Comparison of ENCODE assay signal across 13 mouse cellular contexts in the genomic region with DNA sequence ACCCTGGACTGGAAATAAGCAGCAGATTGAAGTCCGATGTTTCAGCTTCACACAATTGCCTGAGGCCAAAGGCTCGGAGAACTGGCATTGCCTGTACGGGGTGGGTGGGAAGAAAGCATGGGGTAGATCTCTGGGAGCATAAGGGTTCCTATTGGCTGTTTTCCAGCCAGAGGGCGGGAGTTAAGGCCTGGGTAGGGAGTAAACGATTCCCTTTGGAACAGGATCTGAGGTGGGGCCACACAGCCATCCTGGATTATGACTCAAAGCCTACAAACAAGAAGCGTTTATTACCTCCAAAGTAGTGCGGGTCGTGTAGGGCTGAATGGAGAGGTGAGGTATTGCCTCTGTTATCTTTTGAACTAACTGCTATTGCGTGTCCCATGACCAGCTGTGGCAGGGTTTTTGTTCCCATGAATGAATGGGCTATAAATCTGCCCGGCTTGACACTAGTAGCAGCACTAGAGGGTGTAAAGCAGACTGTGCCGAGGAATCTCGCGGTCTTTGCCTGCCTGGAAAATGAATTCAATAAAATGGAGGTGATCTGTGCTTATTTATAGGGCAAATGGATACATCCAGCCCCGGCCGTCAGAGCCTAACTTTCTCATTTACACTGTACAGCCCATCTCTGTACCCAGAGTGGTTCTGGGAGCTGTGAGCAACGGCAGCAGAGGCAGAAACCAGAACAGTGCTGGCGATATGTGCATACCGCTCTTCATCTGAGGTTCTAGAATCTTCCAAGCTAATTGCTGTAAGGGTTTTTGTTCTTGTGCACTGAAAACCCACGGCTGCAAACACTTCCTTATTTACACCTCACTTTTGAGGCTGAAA.
DNase-seq lines count a peak whose midpoint lies in the region; ATAC-seq and TF ChIP-seq lines count a peak whose summit lies in the region.
"Had no signal": no experiment of that assay in that cellular context is flagged by ENCODE, and none has a peak within 500 bp of the region (broad histone marks: within the 10 kb centered on the region; RNA-seq: fewer than 3 reads in every experiment).

No protein-coding gene starts in this region.

- peak; percentile 52 for DNase-seq in heart, embryonic 10.5 days (ENCODE audit: low spot score)
- no peak for DNase-seq in heart, adult 18-20 months
- no peak for DNase-seq in stomach, postnatal 0 days (ENCODE audit: low spot score)
- peak; percentile 52 for DNase-seq in limb, embryonic 10.5 days (ENCODE audit: low spot score)
- no peak for DNase-seq in layer of hippocampus, postnatal 14 days (ENCODE audit: low spot score in 2 of 2)
- DNase-seq in heart, postnatal 14 days, result no peak
- DNase-seq: gastrocnemius, postnatal 10 days; liver, postnatal 0 days had no signal

- no peaks in the 10 kb centered on the region for H3K36me3 ChIP-seq in heart, embryonic 10.5 days
- no peaks in the 10 kb centered on the region for H3K36me3 ChIP-seq in stomach, embryonic 14.5 days (ENCODE audit: control insufficient read depth, insufficient read depth, low read length)
- no peaks in the 10 kb centered on the region for H3K36me3 ChIP-seq in stomach, postnatal 0 days (ENCODE audit: control insufficient read depth, insufficient read depth, low read length)
- no peaks in the 10 kb centered on the region for H3K36me3 ChIP-seq in limb, embryonic 10.5 days
- no peaks in the 10 kb centered on the region for H3K36me3 ChIP-seq in stomach, embryonic 16.5 days (ENCODE audit: control insufficient read depth, insufficient read depth, low read length)
- H3K36me3 ChIP-seq: forebrain, embryonic 10.5 days; midbrain, embryonic 10.5 days had no signal

- H3K9ac ChIP-seq in stomach, embryonic 14.5 days (replicated peaks; ENCODE audit: low read depth, low read length), result no peak overlapping the region
- no peak overlapping the region for H3K9ac ChIP-seq in stomach, postnatal 0 days (ENCODE audit: low read length)
- no peak overlapping the region for H3K9ac ChIP-seq in stomach, embryonic 16.5 days (ENCODE audit: low read length)
- H3K9ac ChIP-seq: liver, postnatal 0 days had no signal

- ATAC-seq in stomach, embryonic 14.5 days (ENCODE audit: insufficient number of reproducible peaks, insufficient read depth, low FRiP score, low read depth), result 0 out of 2 replicates have a peak, but pooled peaks have one; percentile 49
- no peak for ATAC-seq in stomach, postnatal 0 days (ENCODE audit: low FRiP score, low TSS enrichment)
- ATAC-seq in stomach, embryonic 16.5 days (ENCODE audit: insufficient read depth, low FRiP score), result peak; percentile 66
- ATAC-seq: liver, postnatal 0 days had no signal

- TF ChIP-seq CTCF in stomach, postnatal 0 days (IDR thresholded peaks at IDR 0.05; ENCODE audit: low read depth), result no peak

- no peak overlapping the region for H3K4me3 ChIP-seq in heart, embryonic 10.5 days
- no peak overlapping the region for H3K4me3 ChIP-seq in stomach, embryonic 14.5 days (ENCODE audit: low read depth, low read length)
- no peak overlapping the region for H3K4me3 ChIP-seq in stomach, postnatal 0 days (ENCODE audit: low read depth, low read length)
- H3K4me3 ChIP-seq in limb, embryonic 10.5 days, result peak overlapping the region; percentile 14; the same call in 1 of the 2 replicates
- no peak overlapping the region for H3K4me3 ChIP-seq in stomach, embryonic 16.5 days (replicated peaks; ENCODE audit: low read length)
- H3K4me3 ChIP-seq: forebrain, embryonic 10.5 days; left cerebral cortex, adult 2 months; midbrain, embryonic 10.5 days had no signal

- H3K27me3 ChIP-seq in heart, embryonic 10.5 days (ENCODE audit: insufficient read depth, poor library complexity, severe bottlenecking), result no peaks in the 10 kb centered on the region
- H3K27me3 ChIP-seq in stomach, embryonic 14.5 days (ENCODE audit: control insufficient read depth, insufficient read depth, low read length), result no peaks in the 10 kb centered on the region
- H3K27me3 ChIP-seq in stomach, postnatal 0 days (ENCODE audit: control insufficient read depth, insufficient read depth, low read length), result no peaks in the 10 kb centered on the region
- H3K27me3 ChIP-seq in limb, embryonic 10.5 days (ENCODE audit: low read depth, poor library complexity, severe bottlenecking), result no peaks in the 10 kb centered on the region
- H3K27me3 ChIP-seq in stomach, embryonic 16.5 days (ENCODE audit: control insufficient read depth, insufficient read depth, low read length), result no peaks in the 10 kb centered on the region

- no peak overlapping the region for H3K4me2 ChIP-seq in stomach, embryonic 14.5 days (replicated peaks; ENCODE audit: low read depth, low read length)
- no peak overlapping the region for H3K4me2 ChIP-seq in stomach, postnatal 0 days (replicated peaks; ENCODE audit: low read depth)
- no peak overlapping the region for H3K4me2 ChIP-seq in stomach, embryonic 16.5 days (ENCODE audit: low read depth, low read length)

- H3K27ac ChIP-seq in heart, embryonic 10.5 days, result no peak overlapping the region
- H3K27ac ChIP-seq in stomach, embryonic 14.5 days (ENCODE audit: low read length), result no peak overlapping the region
- H3K27ac ChIP-seq in stomach, postnatal 0 days (replicated peaks), result no peak overlapping the region
- peak overlapping the region; percentile 62 for H3K27ac ChIP-seq in limb, embryonic 10.5 days
- no peak overlapping the region for H3K27ac ChIP-seq in stomach, embryonic 16.5 days (ENCODE audit: low read length)
- H3K27ac ChIP-seq: forebrain, embryonic 10.5 days; left cerebral cortex, adult 2 months; midbrain, embryonic 10.5 days had no signal

- peaks cover under 1% of the 10 kb centered on the region; the same call in 1 of the 2 replicates for H3K4me1 ChIP-seq in heart, embryonic 10.5 days
- H3K4me1 ChIP-seq in stomach, embryonic 14.5 days (ENCODE audit: control insufficient read depth, insufficient read depth, low read length), result no peaks in the 10 kb centered on the region
- no peaks in the 10 kb centered on the region for H3K4me1 ChIP-seq in stomach, postnatal 0 days (replicated peaks; ENCODE audit: control insufficient read depth, insufficient read depth)
- H3K4me1 ChIP-seq in limb, embryonic 10.5 days, result peaks cover 35% of the 10 kb centered on the region
- no peaks in the 10 kb centered on the region for H3K4me1 ChIP-seq in stomach, embryonic 16.5 days (ENCODE audit: control insufficient read depth, insufficient read depth, low read length)
- H3K4me1 ChIP-seq: forebrain, embryonic 10.5 days; midbrain, embryonic 10.5 days had no signal

- no peaks in the 10 kb centered on the region for H3K9me3 ChIP-seq in heart, embryonic 10.5 days
- no peaks in the 10 kb centered on the region for H3K9me3 ChIP-seq in stomach, embryonic 14.5 days (ENCODE audit: control insufficient read depth, low read depth, low read length)
- H3K9me3 ChIP-seq in stomach, postnatal 0 days (ENCODE audit: control insufficient read depth, low read length), result no peaks in the 10 kb centered on the region
- no peaks in the 10 kb centered on the region for H3K9me3 ChIP-seq in limb, embryonic 10.5 days (replicated peaks)
- H3K9me3 ChIP-seq in stomach, embryonic 16.5 days (replicated peaks; ENCODE audit: control insufficient read depth, low read length), result no peaks in the 10 kb centered on the region
- H3K9me3 ChIP-seq: forebrain, embryonic 10.5 days; midbrain, embryonic 10.5 days had no signal

- WGBS in heart, embryonic 10.5 days, result 73% methylated on average over 19 of the region's 19 CpGs
- WGBS in stomach, embryonic 14.5 days, result 62% methylated on average over 19 of the region's 19 CpGs
- WGBS in stomach, postnatal 0 days, result 53% methylated on average over 19 of the region's 19 CpGs
- 51% methylated on average over 19 of the region's 19 CpGs for WGBS in limb, embryonic 10.5 days
- WGBS in stomach, embryonic 16.5 days, result 52% methylated on average over 19 of the region's 19 CpGs

- intact Hi-C loops in heart, postnatal 14 days (cut with DNase I), result no loop called here

- no peak for TF ChIP-seq EP300 in stomach, postnatal 0 days (optimal IDR thresholded peaks at IDR 0.05)

Comparison
In these comparisons a context has a peak if more than half of its experiments do, and no peak if none do; other contexts are left out.
1. DNase-seq: peak in heart, embryonic 10.5 days (single experiment) and limb, embryonic 10.5 days (single experiment); none in heart, adult 18-20 months (0 of 2), stomach, postnatal 0 days (single experiment), layer of hippocampus, postnatal 14 days (0 of 2) and heart, postnatal 14 days (0 of 2).